Mouse (Mus musculus): ENCODE results near the gene Svs1.

DNA sequence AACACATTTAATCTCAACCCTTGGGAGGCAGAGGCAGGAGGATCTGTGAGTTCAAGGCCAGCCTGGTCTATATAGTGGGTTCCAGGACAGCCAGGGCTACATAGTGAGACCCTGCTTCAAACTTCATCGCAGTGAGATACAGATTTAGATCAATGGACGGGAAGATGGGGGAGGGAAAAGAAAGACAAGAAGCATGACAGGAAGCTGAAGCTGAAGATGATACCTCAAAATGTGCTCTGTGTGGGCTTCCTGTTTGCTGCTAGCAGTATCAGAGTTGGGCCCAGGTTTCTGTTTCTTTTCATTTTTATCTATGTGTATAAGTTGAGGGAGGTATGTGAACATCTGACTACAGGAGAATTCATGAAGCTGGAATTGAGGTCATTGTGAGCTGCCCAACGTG is 26.8 kb downstream of the Svs1 start:
- TF ChIP-seq CTCF (IDR thresholded peaks at IDR 0.05; ENCODE audit: low read depth) = no peak
- TF ChIP-seq EP300 (IDR thresholded peaks at IDR 0.05; ENCODE audit: low read depth) = no peak

All from heart, postnatal 0 days (tissue).